Mouse (Mus musculus): ENCODE data around the gene Olfr66. TPM values are rescaled to one million over a fixed set of nuclear protein-coding genes. Genes with fewer than 3 reads are reported as not detected.

Olfr66 gene
- polyA plus RNA-seq, 1 experiment from 2014 or later: not detected

DNA sequence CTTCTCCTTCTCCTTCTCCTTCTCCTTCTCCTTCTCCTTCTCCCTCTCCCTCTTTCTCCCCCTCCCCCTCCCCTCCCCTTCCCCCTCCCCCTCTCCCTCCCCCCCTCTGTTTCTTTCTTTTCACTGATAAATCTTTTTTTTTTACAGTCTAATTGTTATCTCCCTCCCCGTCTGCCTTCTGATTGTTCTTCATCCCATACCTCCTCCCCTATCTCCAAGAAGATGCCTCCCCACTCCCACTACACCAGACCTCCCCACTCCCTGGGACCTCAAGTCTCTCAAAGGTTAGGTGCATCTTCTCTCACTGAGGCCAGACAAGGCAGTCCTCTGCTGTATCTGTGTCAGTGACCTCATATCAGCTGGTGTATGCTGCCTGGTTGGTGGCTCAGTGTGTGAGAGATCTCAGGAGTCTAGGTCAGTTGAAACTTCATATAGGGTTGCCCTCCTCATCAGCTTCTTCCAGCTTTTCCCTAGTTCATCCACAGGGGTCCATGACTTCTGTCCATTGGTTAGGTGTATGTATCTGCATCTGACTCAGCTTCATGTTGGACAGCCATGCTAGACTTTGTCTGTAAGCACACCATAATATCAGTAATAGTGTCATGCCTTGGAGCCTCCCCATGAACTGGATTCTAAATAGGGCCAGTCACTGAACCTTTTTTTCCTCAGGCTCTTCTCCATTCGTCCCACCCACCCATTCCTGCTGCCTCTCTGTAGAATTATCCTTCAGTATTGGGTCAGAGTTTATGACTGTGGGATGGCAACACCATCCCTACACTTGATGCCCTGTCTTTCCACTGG lies 41.3 kb downstream of the Olfr66 start:
- no peaks in the 10 kb centered on the region for H3K9me3 ChIP-seq (ENCODE audit: control insufficient read depth, low read length)
- no peak overlapping the region for H3K9ac ChIP-seq (replicated peaks; ENCODE audit: low read depth, low read length)
- 34% methylated on average over 2 of the region's 2 CpGs for WGBS
- no peak overlapping the region for H3K4me2 ChIP-seq (ENCODE audit: low read depth, low read length)
- H3K36me3 ChIP-seq (ENCODE audit: control insufficient read depth, insufficient read depth, low read length): no peaks in the 10 kb centered on the region
- H3K4me1 ChIP-seq (ENCODE audit: control insufficient read depth, insufficient read depth, low read length): no peaks in the 10 kb centered on the region
- no peak overlapping the region for H3K4me3 ChIP-seq (ENCODE audit: low read depth, low read length)
- no peak for ATAC-seq (ENCODE audit: low read depth)
- no peak overlapping the region for H3K27ac ChIP-seq (ENCODE audit: low read depth, low read length)
- H3K27me3 ChIP-seq (ENCODE audit: control insufficient read depth, insufficient read depth, low read length): no peaks in the 10 kb centered on the region

- Histone ChIP-seq H3K9ac (replicated peaks; ENCODE audit: low read depth, low read length) (no peak within 1 kb of the TSS), H3K36me3 (ENCODE audit: control insufficient read depth, insufficient read depth, low read length) (no peaks in the 10 kb centered on the region), H3K4me1 (ENCODE audit: control insufficient read depth, insufficient read depth, low read length) (no peaks in the 10 kb centered on the region), H3K27me3 (ENCODE audit: control insufficient read depth, insufficient read depth, low read length) (no peaks in the 10 kb centered on the region), H3K4me2 (ENCODE audit: low read depth, low read length) (no peak within 1 kb of the TSS), H3K27ac (ENCODE audit: low read depth, low read length) (no peak within 1 kb of the TSS), H3K4me3 (ENCODE audit: low read depth, low read length) (no peak within 1 kb of the TSS), H3K9me3 (ENCODE audit: control insufficient read depth, low read length) (no peaks in the 10 kb centered on the region)
- no peak for ATAC-seq (ENCODE audit: low read depth)
- WGBS: 94% methylated on average over 2 of the region's 2 CpGs
These were observed 43.0 kb downstream of the Olfr66 start, which contains the start of gene Hbb-bh1 for GRCm38 (mm10) chr7:103843034-103843433. Gene Hbb-bh1, minus strand, starts transcription at chr7:103843164.

- no peak for ATAC-seq (ENCODE audit: low read depth)
- Histone ChIP-seq H3K27me3 (ENCODE audit: control insufficient read depth, insufficient read depth, low read length) (no peaks in the 10 kb centered on the region), H3K9me3 (ENCODE audit: control insufficient read depth, low read length) (no peaks in the 10 kb centered on the region), H3K4me1 (ENCODE audit: control insufficient read depth, insufficient read depth, low read length) (no peaks in the 10 kb centered on the region), H3K4me3 (ENCODE audit: low read depth, low read length) (no peak within 1 kb of the TSS), H3K9ac (replicated peaks; ENCODE audit: low read depth, low read length) (no peak within 1 kb of the TSS), H3K36me3 (ENCODE audit: control insufficient read depth, insufficient read depth, low read length) (no peaks in the 10 kb centered on the region), H3K4me2 (ENCODE audit: low read depth, low read length) (no peak within 1 kb of the TSS), H3K27ac (ENCODE audit: low read depth, low read length) (no peak within 1 kb of the TSS)
- WGBS: 76% methylated on average over 3 of the region's 3 CpGs
These were observed 45.8 kb downstream of the Olfr66 start, which contains the start of gene Hbb-bh2 for GRCm38 (mm10) chr7:103840268-103840667. Gene Hbb-bh2, minus strand, starts transcription at chr7:103840520.

Other genes with a start within 250 kb of the Olfr66 start
- gene Olfr622, start 243.6 kb downstream of the Olfr66 start, polyA plus RNA-seq (2014; fragmentation: Nextera tagmentation; extraction: Ambion mirVana): not detected in 2 replicates
- gene Olfr623, start 222.6 kb downstream of the Olfr66 start, polyA plus RNA-seq (2014; fragmentation: Nextera tagmentation; extraction: Ambion mirVana): not detected in 2 replicates
- not detected in 2 replicates for gene Olfr624, start 215.1 kb downstream of the Olfr66 start, polyA plus RNA-seq (2014; fragmentation: Nextera tagmentation; extraction: Ambion mirVana)
- not detected in 2 replicates for gene Olfr625-ps1, start 203.5 kb downstream of the Olfr66 start, polyA plus RNA-seq (2014; fragmentation: Nextera tagmentation; extraction: Ambion mirVana)
- gene Olfr243, start 171.6 kb downstream of the Olfr66 start, polyA plus RNA-seq (2014; fragmentation: Nextera tagmentation; extraction: Ambion mirVana): not detected in 2 replicates
- not detected in 2 replicates for gene Olfr628, start 155.9 kb downstream of the Olfr66 start, polyA plus RNA-seq (2014; fragmentation: Nextera tagmentation; extraction: Ambion mirVana)
- gene Olfr629, start 141.3 kb downstream of the Olfr66 start, polyA plus RNA-seq (2014; fragmentation: Nextera tagmentation; extraction: Ambion mirVana): not detected in 2 replicates
- not detected in 2 replicates for gene Olfr630, start 128.9 kb downstream of the Olfr66 start, polyA plus RNA-seq (2014; fragmentation: Nextera tagmentation; extraction: Ambion mirVana)
- gene Olfr69, start 114.7 kb downstream of the Olfr66 start, polyA plus RNA-seq (2014; fragmentation: Nextera tagmentation; extraction: Ambion mirVana): not detected in 2 replicates
- gene Olfr68, start 106.6 kb downstream of the Olfr66 start, polyA plus RNA-seq (2014; fragmentation: Nextera tagmentation; extraction: Ambion mirVana): not detected in 2 replicates
- not detected in 2 replicates for gene Olfr67, start 94.4 kb downstream of the Olfr66 start, polyA plus RNA-seq (2014; fragmentation: Nextera tagmentation; extraction: Ambion mirVana)
- 1,217 and 1,461 TPM in 2 replicates for gene Hbb-bt, start 72.3 kb downstream of the Olfr66 start, polyA plus RNA-seq (2014; fragmentation: Nextera tagmentation; extraction: Ambion mirVana)
- 2,922 and 4,105 TPM in 2 replicates for gene Hbb-bs, start 58.2 kb downstream of the Olfr66 start, polyA plus RNA-seq (2014; fragmentation: Nextera tagmentation; extraction: Ambion mirVana)
- gene Hbb-bh2, start 45.7 kb downstream of the Olfr66 start, polyA plus RNA-seq (2014; fragmentation: Nextera tagmentation; extraction: Ambion mirVana): not detected in 2 replicates
- gene Hbb-bh1, start 43.1 kb downstream of the Olfr66 start, polyA plus RNA-seq (2014; fragmentation: Nextera tagmentation; extraction: Ambion mirVana): 1.5 and 5.1 TPM in 2 replicates
- gene Hbb-y, start 33.0 kb downstream of the Olfr66 start, polyA plus RNA-seq (2014; fragmentation: Nextera tagmentation; extraction: Ambion mirVana): 261 and 1,449 TPM in 2 replicates
- gene Olfr64, start 8.2 kb upstream of the Olfr66 start, polyA plus RNA-seq (2014; fragmentation: Nextera tagmentation; extraction: Ambion mirVana): not detected in 2 replicates
- gene Olfr65, start 17.2 kb upstream of the Olfr66 start, polyA plus RNA-seq (2014; fragmentation: Nextera tagmentation; extraction: Ambion mirVana): not detected in 2 replicates
- not detected in 2 replicates for gene Olfr631, start 42.6 kb upstream of the Olfr66 start, polyA plus RNA-seq (2014; fragmentation: Nextera tagmentation; extraction: Ambion mirVana)
- not detected in 2 replicates for gene Olfr632, start 48.1 kb upstream of the Olfr66 start, polyA plus RNA-seq (2014; fragmentation: Nextera tagmentation; extraction: Ambion mirVana)
- not detected in 2 replicates for gene Olfr633, start 58.2 kb upstream of the Olfr66 start, polyA plus RNA-seq (2014; fragmentation: Nextera tagmentation; extraction: Ambion mirVana)
- gene Olfr635, start 84.9 kb upstream of the Olfr66 start, polyA plus RNA-seq (2014; fragmentation: Nextera tagmentation; extraction: Ambion mirVana): 0.03 TPM in 1 of 2 replicates, not detected in the other
- not detected in 2 replicates for gene Olfr638, start 112.5 kb upstream of the Olfr66 start, polyA plus RNA-seq (2014; fragmentation: Nextera tagmentation; extraction: Ambion mirVana)
- 0.04 TPM in 1 of 2 replicates, not detected in the other for gene Olfr639, start 131.1 kb upstream of the Olfr66 start, polyA plus RNA-seq (2014; fragmentation: Nextera tagmentation; extraction: Ambion mirVana)
- gene Olfr640, start 139.3 kb upstream of the Olfr66 start, polyA plus RNA-seq (2014; fragmentation: Nextera tagmentation; extraction: Ambion mirVana): not detected in 2 replicates
- gene Olfr641, start 149.2 kb upstream of the Olfr66 start, polyA plus RNA-seq (2014; fragmentation: Nextera tagmentation; extraction: Ambion mirVana): not detected in 2 replicates
- not detected in 2 replicates for gene Olfr642, start 166.4 kb upstream of the Olfr66 start, polyA plus RNA-seq (2014; fragmentation: Nextera tagmentation; extraction: Ambion mirVana)
- gene 4930516K23Rik, start 175.2 kb upstream of the Olfr66 start, polyA plus RNA-seq (2014; fragmentation: Nextera tagmentation; extraction: Ambion mirVana): not detected in 2 replicates
- gene Olfr644, start 185.6 kb upstream of the Olfr66 start, polyA plus RNA-seq (2014; fragmentation: Nextera tagmentation; extraction: Ambion mirVana): not detected in 2 replicates
- not detected in 2 replicates for gene Olfr645, start 199.2 kb upstream of the Olfr66 start, polyA plus RNA-seq (2014; fragmentation: Nextera tagmentation; extraction: Ambion mirVana)
- gene Olfr646, start 218.6 kb upstream of the Olfr66 start, polyA plus RNA-seq (2014; fragmentation: Nextera tagmentation; extraction: Ambion mirVana): not detected in 2 replicates
- gene Ubqln5, start 243.6 kb upstream of the Olfr66 start, polyA plus RNA-seq (2014; fragmentation: Nextera tagmentation; extraction: Ambion mirVana): not detected in 2 replicates